Mouse (Mus musculus) left cerebral cortex, adult 8-10 months (tissue): ENCODE measurements around the gene B3gat3. TPM values are rescaled to one million over a fixed set of nuclear protein-coding genes. Genes with fewer than 3 reads are reported as not detected.
"Not testable (repeated sequence)": the region's sequence is repeated elsewhere in the genome, so short reads cannot be mapped to it uniquely, and the experiment has no call there.

ENCODE experiments used
- DNase-seq, 2 experiments: peaks; one replicate each; pipeline ENCODE4 v3.0.0; 2022; ENCODE audit warnings: low spot score in 2 of 2
- total RNA-seq, 4 experiments: library from RNA; stranded (reverse); gene quantifications; 2 replicates each; pipeline ENCODE4 v1.2.4; 2022

B3gat3 gene
- total RNA-seq, 4 experiments from 2014 or later: 155 to 175 (median 172) TPM

DNA sequence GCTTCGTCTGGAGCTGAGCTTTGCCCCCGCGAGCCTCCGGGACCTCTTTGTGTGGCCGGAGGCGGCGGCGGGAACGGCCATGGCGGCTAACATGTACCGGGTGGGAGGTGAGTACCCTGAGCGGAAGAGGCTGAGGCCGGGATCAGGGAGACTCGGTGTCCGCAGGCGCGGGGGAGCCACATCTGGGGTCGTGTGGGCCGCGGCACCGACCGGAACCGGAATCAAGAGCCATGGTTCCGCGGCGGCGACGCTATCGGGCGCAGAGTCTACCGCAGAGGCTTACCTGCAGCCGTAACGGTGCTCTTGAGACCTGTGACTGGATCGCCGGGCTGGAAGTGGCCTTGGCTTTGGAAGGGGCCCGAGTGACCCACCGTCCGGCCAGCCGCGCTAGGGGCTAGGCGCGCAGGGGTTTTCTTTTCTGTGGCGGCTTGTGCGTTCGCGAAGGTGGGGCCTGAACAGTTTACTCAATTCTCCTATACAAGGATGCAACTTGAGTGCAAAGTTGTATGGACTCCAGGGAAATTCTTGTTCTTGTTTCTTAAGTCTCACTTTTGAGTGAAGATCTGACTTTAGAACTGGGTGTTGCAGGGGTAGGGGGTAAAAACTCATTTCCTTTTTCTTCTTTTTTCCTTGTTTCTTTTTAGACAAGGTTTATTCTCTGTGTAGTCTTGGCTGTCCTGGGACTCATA, 22.2 kb downstream of the B3gat3 start:
- DNase-seq: peak; percentile 37 to 49

DNA sequence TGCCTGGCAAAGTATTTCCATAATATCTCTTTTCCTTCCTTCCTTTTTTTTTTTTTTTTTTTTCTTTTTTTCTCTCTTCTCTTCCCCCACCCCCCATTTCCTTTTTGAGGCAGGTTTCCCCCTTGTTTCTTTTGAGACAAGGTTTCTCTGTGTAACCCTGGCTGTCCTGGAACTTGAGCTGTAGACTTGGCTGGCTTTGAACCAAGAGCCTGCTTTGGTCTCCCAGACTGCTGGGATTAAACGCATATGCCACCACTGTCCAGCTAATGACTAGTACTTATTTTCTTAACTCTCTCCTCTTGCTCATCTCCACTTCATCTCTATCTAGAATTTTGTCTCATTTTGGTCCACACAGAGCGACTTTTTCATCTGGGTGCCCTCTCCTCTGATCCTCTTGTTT, 22.9 kb downstream of the B3gat3 start:
- DNase-seq: no peak

DNA sequence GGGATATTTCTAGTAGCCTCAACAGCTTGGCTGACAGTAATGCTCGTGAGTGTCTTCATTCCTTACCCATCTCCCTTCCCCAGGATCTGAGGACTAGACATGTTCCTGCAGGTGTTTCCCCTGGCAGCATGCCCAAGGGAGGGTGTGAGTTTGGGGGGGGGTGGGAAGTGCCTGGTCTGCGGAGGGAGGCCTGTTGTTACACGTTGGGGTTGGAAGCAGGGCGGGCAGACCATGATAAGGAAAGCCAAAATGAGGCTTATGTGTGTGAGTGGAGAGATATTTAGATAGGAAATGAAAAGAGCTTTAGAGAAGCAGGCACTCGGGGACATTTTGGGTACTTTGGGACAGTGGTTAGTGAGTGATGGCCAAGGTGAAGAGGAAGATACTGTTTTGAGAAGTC, 23.9 kb downstream of the B3gat3 start:
- DNase-seq: no peak

DNA sequence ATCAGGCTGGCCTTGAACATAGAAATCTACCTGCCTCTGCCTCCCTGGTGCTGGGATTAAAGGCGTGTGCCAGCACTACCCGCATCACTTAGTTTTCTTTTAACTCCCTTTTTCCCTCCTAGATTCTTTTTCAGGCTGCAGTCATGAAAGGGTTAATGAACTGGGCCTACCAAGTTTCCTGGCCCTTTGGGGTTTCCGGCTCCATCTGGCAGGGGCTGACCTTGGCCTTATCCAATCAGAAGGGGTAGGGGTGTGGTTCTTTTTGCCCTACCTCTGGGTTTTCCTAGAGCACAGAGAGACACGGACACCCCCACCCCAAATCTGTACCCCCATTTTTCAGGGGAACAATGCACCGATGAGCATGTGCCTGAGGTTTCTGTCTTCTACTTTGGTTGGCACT, 24.6 kb downstream of the B3gat3 start:
- DNase-seq: no peak

DNA sequence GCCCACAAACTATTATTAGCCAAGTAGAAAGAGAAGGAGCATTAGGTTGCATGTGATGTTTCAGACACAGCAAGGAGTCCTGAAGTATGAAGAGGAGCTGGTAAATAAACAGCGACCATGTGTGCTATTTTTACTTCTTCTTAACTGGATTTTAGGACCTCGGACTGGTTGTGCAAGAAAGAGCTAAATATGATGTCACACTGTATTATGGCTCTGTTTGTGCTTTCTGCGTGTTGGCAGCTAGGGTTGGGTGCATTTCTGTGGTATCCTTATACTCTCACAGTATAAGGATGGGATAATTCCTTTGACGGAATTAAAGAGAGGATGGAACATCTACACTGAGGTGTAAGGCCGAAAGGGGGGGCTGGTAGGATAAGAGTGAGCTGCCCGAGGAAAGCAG, 25.1 kb downstream of the B3gat3 start:
- no peak for DNase-seq

DNA sequence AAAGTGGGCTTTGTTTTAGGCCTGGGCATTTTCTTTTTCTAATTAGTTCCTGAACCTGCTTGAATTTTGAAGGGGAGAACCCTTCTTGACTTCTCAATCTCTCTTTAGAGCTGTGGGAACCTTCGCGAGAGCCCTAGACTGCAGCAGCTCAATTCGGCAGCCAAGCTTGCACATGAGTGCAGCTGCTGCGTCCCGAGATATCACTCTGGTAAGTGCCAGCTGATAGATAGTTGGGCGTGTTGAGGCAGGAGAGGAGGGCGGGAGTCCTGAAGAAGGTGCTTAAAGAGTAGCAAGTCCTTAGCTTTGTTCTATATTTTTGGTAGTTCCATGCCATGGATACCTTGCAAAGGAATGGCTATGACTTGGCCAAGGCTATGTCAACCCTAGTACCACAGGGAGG, 26.8 kb downstream of the B3gat3 start:
- DNase-seq: no peak

DNA sequence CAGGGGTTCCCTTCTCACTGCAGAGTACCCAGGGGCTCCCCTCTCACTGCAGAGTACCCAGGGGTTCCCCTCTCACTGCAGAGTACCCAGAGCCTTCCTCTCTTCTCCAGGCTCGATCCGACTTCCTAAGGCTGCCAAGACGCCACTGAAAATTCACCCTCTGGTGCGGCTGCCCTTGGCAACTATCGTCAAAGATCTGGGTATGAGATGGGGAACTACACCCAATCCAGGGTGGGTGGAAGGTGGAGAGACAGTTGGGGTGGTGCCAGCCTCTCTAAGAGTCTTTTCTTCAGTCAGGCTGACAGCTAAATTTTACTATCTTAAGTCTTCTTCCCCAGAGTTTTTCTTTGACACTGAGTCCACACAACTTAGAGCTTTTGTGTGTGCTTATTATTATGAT, 30.0 kb downstream of the B3gat3 start:
- no peak for DNase-seq

DNA sequence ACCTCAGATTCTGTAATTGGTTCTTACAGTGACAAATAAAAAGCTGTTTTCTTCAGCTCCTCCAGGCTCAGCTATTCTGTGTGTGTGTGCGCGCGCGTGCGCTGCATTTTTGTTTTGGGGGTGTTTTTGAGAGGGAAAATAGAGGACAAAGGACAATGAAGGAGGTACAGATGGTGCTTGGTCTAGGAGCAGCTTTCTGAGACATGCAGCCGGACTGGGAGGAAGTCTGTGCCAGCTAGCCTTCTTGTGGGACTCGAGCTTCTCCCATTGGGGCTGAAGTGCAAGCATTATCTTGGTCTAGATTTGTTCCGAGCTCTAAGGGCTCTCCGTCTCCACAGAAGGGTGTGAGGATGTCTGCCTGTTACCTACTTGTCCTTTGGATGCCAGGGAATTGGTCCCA, 32.1 kb downstream of the B3gat3 start:
- DNase-seq: no peak

DNA sequence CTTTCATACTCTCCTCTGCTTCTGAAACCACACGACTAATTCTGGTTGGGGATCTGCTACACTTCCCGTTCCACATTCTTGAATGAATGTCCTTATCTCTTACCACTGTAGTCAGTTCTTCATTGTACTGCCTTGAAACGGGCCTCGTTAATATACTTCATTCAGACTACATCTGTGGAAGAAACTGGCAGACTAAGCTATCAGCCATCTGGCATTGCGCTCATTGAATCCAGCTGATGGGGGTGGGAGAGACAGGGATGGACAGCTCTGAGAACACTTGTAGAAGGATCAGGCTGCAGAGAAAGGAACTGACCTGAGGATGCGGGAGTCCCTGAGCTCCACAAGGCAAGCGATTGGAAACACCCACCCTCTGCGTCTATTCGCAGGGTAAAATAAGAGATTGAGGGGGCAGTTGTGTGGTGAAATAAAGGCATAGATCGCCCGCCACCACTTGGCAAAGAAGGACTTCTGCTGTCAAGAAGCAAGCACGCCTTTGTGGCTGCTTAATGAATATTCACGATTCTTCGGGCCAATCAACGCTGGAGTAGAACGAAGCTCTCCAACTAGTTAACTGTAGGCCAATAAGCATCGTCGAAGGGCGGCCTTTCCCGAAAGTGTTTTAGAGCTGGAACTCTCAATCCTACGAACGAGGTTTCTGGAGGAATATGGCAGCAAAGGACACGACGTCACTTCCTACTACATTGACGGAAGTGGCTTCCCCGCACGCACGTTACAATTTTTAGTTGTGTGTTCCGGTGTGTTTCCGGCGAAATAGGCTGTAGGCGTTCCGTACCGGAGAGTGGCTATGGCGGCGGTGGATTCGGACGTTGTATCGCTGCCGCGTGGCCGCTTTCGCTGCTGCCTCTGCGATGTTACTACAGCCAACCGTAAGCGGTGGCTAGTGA, 33.2 kb downstream of the B3gat3 start, which contains the start of gene Tut1:
Tut1 (plus strand) TSS at position 713 of the 905 bp plus-strand sequence.
- DNase-seq: peak; percentile 93

DNA sequence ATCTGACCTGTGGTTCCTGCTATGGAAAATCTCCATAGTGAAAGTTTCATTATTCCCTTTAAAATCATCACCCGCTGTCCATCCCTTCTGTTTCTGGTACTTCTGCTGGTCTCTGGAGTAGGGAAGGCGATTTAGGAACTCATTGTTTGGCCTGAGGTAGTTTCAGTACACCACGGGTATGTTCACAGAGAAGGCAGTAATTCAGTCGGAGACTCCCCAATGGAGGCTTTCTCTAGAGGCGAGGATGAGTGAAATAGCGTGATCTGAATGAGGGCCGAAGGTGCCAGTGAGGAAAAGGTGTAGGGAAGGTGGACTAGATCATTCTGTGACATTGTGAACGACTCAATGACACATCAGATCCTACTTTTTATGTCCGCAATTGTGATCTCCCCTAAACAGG, 34.0 kb downstream of the B3gat3 start:
- DNase-seq: no peak

DNA sequence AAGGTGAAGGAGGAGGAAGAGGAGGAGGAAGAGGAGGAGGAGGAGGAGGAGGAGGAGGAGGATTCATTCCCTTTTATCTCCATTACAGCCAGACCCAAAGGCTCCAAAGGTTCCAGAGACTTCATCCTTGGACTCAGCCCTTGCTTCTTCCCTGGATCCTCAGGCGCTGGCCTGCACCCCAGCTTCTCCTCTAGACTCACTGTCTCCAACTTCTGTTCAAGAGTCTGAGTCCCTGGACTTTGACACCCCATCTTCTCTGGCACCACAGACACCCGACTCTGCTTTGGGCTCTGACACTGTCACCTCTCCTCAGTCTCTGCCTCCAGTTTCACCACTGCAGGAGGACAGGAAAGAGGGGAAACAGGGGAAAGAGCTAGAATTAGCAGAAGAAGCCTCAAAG, 42.1 kb downstream of the B3gat3 start:
- no peak for DNase-seq

DNA sequence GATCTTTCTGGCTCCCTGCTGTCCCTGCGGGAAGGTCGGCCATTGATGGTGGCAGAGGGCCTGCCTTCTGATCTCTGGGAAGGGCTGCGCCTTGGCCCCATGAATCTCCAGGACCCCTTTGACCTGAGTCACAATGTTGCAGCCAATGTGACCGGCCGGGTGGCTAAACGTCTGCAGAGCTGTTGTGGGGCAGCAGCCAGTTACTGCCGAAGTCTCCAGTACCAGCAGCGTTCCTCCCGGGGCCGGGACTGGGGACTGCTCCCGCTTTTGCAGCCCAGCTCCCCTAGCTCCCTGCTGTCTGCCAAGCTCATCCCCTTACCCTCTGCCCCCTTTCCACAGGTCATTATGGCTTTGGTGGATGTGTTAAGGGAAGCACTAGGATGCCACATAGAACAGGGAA, 44.9 kb downstream of the B3gat3 start:
- no peak for DNase-seq

DNA sequence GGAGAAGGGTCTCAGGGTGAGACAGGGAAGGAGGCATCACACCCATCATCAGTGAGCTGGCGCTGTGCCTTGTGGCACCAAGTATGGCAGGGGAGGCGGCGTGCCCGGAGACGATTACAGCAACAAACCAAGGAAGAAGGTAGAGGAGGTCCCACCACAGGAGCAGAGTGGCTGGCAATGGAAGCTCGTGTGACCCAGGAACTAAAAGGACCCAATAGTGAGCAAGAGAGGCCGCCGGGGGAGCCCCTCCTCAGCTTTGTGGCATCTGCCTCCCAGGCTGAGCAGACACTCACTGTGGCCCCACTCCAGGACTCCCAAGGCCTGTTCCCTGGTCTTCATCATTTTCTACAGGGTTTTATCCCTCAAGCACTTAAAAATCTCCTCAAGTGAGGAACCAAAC, 45.6 kb downstream of the B3gat3 start:
- DNase-seq: no peak

DNA sequence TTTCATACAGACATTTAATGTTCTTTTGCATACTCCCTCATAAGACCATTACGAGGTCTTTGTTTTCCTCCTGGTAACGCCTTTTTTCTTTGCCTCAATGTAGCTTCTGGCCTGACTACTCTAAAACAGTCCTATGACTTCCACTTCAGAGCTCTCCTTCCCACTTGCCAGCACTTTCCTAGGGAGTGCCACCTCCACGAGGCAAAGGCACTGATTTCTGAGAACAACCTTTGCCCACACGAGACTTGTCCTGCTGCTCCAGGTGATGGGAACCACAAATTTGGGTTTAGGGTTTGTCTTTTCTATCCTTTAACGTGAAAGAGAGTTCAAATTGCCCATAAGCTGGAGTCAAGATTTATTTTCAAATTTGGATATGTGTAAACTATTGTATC, 46.0 kb downstream of the B3gat3 start:
- no peak for DNase-seq

DNA sequence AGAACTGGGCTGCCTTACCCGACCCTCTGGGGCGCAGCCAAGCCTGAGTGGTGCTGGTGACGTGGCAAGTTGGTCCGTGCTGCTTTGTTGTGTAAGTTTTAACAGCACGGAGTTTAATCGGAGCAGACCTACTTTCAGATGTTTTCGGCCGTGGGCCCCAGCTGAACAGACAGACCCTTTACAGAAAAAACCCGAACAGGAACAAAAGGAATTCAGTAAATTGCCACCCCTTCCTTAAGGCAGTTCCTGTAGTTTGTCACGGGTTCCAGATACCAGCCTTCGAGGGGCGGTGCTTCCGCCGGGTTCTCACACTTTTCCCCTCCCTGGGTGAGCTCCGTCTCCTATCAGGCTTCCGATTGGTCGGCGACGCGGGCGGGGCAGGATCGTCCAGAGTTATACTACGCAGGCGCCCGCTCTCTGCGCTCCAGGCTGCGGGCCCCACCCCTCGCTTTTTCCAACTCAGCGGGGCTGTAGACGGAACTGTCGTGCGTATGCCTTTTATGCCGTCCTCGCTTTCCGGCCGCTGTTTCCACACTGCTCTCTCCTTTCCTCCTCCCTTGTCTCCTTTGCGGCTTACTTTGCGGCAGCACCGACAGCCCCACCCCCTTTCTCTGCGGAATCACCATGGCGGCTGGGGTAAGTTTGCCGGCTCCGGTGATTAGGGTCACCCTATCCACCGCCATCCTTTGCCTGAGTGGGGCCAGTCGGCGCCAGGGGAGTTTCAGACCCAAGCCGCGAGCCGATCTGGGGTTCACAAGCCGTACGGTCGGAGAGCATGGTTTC, 46.6 kb downstream of the B3gat3 start, which contains the start of gene Eef1g:
Eef1g (plus strand) TSS at position 452 of the 783 bp plus-strand sequence.
- DNase-seq: peak; percentile 92 to 100

DNA sequence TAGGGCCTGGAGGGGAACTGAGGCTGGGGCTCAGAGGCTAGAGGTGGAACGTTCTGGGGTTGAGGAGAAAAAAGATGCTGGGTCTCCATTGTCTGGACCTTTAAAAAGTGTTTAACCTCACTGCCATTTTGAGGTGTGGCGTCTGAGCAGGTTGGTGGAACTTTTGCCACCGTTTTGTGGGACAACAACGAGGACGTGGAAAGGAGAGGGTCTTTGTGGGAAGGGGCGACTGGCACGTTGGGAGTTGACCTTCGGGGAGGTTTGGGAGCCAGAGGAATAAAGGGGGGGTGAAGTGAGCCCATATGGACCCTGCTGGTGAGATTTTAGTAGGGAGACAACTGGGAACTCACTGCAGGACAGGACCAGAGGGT, 47.2 kb downstream of the B3gat3 start:
- DNase-seq: no peak

DNA sequence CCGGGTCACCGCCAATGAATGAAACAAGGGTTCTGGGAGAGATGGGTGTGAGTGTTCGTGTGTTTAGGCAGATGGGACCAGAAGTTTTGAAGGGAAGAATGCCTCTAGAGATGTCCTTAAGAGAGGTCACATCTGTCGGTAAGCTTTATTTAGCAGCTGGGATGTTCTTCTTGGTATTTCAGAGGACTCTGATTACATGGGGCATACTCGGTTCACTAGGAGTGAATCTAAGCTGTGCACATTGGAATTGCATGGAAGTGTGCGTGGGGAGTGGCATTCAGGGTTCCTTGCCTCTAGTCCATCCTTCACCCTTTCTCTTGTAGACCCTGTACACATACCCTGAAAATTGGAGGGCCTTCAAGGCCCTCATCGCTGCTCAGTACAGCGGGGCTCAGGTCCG, 47.7 kb downstream of the B3gat3 start:
- no peak for DNase-seq

DNA sequence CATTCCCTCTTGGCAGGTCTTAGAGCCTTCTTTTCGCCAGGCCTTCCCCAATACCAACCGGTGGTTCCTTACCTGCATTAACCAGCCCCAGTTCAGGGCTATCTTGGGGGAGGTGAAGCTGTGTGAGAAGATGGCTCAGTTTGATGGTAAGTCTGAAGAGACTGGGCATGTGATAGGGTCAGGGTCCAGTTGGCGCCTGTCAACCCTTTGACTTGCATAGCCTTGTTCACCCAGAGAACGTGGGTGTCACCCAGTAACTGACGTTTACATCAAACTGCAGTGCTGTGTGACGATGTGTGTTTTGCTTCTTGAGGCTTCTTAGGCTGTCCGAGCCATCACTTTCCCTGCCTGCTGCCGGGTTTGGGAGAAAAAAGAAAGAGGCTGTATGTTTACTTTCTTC, 52.3 kb downstream of the B3gat3 start:
- DNase-seq: not testable (repeated sequence)

DNA sequence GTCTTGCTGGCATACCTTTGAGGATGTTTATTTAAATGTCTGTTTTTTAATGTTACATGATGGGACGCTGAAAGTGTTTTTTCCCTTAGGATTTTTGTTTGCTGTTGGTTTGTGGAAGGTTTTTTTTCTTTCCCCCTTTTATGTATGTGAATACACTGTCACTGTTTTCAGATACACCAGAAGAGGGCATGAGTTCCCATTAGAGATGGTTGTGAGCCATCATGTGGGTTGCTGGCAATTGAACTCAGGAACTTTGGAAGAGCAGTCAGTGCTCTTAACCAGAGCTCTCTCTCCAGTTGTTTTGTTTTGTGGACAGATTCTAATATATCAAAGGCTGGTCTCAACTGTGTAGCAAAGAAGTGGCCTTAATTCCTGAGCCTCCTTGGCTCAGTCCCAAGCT, 54.5 kb downstream of the B3gat3 start:
- DNase-seq: no peak

DNA sequence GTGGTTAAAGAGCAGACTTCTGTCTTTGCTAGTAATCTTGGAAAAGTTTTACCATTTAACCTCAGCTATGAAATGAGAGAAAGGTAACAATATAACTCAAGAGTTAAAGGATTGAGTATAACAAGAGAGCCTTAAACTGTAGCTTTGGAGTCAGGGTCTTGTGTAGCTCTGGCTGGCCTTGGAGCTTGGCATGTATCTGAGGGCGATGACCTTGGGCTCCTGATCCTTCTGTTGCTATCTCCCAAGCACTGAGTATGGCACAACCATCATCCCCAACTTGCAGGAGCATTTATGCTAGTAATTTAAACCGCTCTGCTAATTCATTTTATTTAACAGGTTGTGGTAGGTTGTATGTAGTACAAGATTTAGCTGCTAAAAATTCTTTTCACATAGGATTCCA, 55.3 kb downstream of the B3gat3 start:
- DNase-seq: no peak

DNA sequence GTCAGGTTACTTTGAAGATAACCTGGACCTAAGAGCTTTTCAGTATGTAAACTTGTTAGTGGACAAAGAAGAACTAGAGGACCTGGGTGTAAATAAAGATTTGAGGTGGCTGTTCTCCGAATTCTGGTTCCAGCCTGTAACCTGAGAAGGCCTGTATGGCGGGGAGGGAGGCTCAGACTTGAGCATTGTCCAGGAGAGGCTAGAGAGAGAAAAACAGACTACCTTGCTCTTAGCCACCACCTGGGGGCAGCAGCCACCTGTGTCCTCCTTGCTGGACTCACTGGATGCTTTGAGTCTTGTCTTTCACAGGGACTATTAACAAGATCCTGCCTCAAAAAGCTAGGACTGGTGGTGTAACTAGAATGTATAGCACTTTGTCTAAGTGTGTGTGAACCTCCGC, 56.4 kb downstream of the B3gat3 start:
- no peak for DNase-seq
